Mouse (Mus musculus) heart, embryonic 16.5 days (tissue): Measurements from ENCODE around the gene Arpc5l. TPM values are rescaled to one million over a fixed set of nuclear protein-coding genes. Genes with fewer than 3 reads are reported as not detected.
"Not testable (repeated sequence)": the region's sequence is repeated elsewhere in the genome, so short reads cannot be mapped to it uniquely, and the experiment has no call there.

Experiments
- ATAC-seq: fragments of 200-750 bp; cut with Nextera tagmentation; replicated peaks from 2 replicates; pipeline ENCODE4 v1.8.0; 2017; ENCODE audit warnings: moderate number of reproducible peaks; ENCODE audit not compliant: insufficient read depth, low FRiP score; ENCODE audit errors: extremely low read depth
- H3K27ac ChIP-seq: fragments of 300-500 bp; sonication (generic); 2 replicates; pipeline ENCODE4 v1.5.1; 2014; ENCODE audit warnings: mild to moderate bottlenecking, low read length, control low read depth, moderate library complexity
- H3K27me3 ChIP-seq: fragments of 300-500 bp; sonication (generic); 2 replicates; pipeline ENCODE4 v1.6.1; 2014; ENCODE audit warnings: low read length, mixed read lengths; ENCODE audit not compliant: control insufficient read depth, insufficient read depth
- H3K36me3 ChIP-seq: fragments of 300-500 bp; sonication (generic); 2 replicates; pipeline ENCODE4 v1.6.1; 2014; ENCODE audit not compliant: control insufficient read depth, insufficient read depth
- H3K4me1 ChIP-seq: fragments of 300-500 bp; sonication (generic); 2 replicates; pipeline ENCODE4 v1.6.1; 2014; ENCODE audit warnings: low read length, mixed read lengths; ENCODE audit not compliant: control insufficient read depth, insufficient read depth
- H3K4me2 ChIP-seq: fragments of 300-500 bp; sonication (generic); 2 replicates; pipeline ENCODE4 v1.6.1; 2014; ENCODE audit warnings: low read depth, mild to moderate bottlenecking, control low read depth, low read length
- H3K4me3 ChIP-seq: fragments of 300-500 bp; sonication (generic); 2 replicates; pipeline ENCODE4 v1.5.1; 2014; ENCODE audit warnings: mild to moderate bottlenecking, control low read depth, low read length
- H3K9ac ChIP-seq: fragments of 300-500 bp; sonication (generic); 2 replicates; pipeline ENCODE4 v1.6.1; 2014; ENCODE audit warnings: low read length, control low read depth
- H3K9me3 ChIP-seq: fragments of 300-500 bp; sonication (generic); replicated peaks from 2 replicates; pipeline ENCODE4 v1.6.1; 2016; ENCODE audit warnings: low read length; ENCODE audit not compliant: control insufficient read depth
- WGBS: fragments of 180-500 bp; shearing (Covaris S2); extraction: QIAGEN DNeasy Blood & Tissue Kit; methylation state at CpG from one replicate; pipeline ENCODE4 v1.1.7; 2014; 5-methylcytosine and 5-hydroxymethylcytosine counted together
- polyA plus RNA-seq: library from polyadenylated mRNA; unstranded; fragments of >200 nt; fragmentation: Nextera tagmentation; extraction: Ambion mirVana; gene quantifications from 2 replicates; pipeline ENCODE4 v1.2.1, GENCODE M21; 2015

The Arpc5l gene
- polyA plus RNA-seq, 1 experiment from 2014 or later = 83.3 TPM

- Histone ChIP-seq H3K4me2 (peak within 1 kb of the TSS; percentile 99), H3K36me3 (peaks cover 33% of the 10 kb centered on the region), H3K27ac (peak within 1 kb of the TSS; percentile 78), H3K9me3 (no peaks in the 10 kb centered on the region), H3K4me3 (peak within 1 kb of the TSS; percentile 83), H3K4me1 (peaks cover 36% of the 10 kb centered on the region), H3K27me3 (no peaks in the 10 kb centered on the region), H3K9ac (peak within 1 kb of the TSS; percentile 83)
- WGBS = 13% methylated on average over 15 of the region's 15 CpGs
- no peak for ATAC-seq
Observed at GRCm38 (mm10) chr2:39005574-39006079, 479 bp downstream of the Arpc5l start, which contains the start of gene Rpl35. Rpl35 (minus strand) TSS chr2:39005624.

GRCm38 (mm10) chr2:39006149-39006730 lies 1.1 kb downstream of the Arpc5l start:
- 91% methylated on average over 14 of the region's 14 CpGs for WGBS
- no peak for ATAC-seq
- peak overlapping the region; percentile 70 for H3K4me2 ChIP-seq
- H3K9ac ChIP-seq = peak overlapping the region; percentile 83; the same call in 1 of the 2 replicates
- peaks cover 40% of the 10 kb centered on the region for H3K4me1 ChIP-seq
- H3K27me3 ChIP-seq = no peaks in the 10 kb centered on the region
- no peaks in the 10 kb centered on the region for H3K9me3 ChIP-seq
- H3K4me3 ChIP-seq = peak overlapping the region; percentile 83
- H3K36me3 ChIP-seq = peaks cover 27% of the 10 kb centered on the region
- no peak overlapping the region for H3K27ac ChIP-seq

DNA sequence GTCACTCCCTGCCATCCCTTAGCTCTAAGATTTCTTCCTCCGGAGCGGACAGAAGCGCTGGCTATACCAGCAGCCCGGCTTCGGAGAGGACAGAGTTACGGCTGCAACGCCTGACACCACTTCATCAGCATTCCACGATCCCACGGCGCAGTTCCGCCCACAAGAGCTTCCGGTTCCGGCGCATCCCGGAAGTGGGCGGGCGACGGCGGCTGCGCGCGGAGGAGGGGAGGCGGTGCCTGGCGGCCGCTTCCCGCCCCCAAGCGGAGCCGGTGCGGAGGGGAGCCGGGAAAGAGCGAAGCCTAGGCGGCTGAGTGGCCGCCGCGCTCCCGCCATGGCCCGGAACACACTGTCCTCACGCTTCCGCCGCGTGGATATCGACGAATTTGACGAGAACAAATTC lies 2.7 kb downstream of the Arpc5l start:
- no peaks in the 10 kb centered on the region for H3K9me3 ChIP-seq
- peaks cover 12% of the 10 kb centered on the region for H3K36me3 ChIP-seq
- H3K27me3 ChIP-seq = no peaks in the 10 kb centered on the region
- H3K4me3 ChIP-seq = peak overlapping the region; percentile 73
- peak overlapping the region; percentile 97 for H3K27ac ChIP-seq
- peak overlapping the region; percentile 97 for H3K9ac ChIP-seq
- H3K4me2 ChIP-seq = peak overlapping the region; percentile 90
- under 1% methylated on average over 44 of the region's 44 CpGs for WGBS
- peaks cover 44% of the 10 kb centered on the region for H3K4me1 ChIP-seq
- ATAC-seq = peak; percentile 84

- Histone ChIP-seq H3K27ac (peak overlapping the region; percentile 97), H3K27me3 (no peaks in the 10 kb centered on the region), H3K4me3 (peak overlapping the region; percentile 73), H3K36me3 (peaks cover 8% of the 10 kb centered on the region), H3K9ac (peak overlapping the region; percentile 97), H3K4me1 (peaks cover 39% of the 10 kb centered on the region), H3K9me3 (no peaks in the 10 kb centered on the region), H3K4me2 (peak overlapping the region; percentile 90)
- peak; percentile 38 for ATAC-seq
- WGBS = under 1% methylated on average over 25 of the region's 25 CpGs
Observed at GRCm38 (mm10) chr2:39008350-39008851, 3.3 kb downstream of the Arpc5l start.

DNA sequence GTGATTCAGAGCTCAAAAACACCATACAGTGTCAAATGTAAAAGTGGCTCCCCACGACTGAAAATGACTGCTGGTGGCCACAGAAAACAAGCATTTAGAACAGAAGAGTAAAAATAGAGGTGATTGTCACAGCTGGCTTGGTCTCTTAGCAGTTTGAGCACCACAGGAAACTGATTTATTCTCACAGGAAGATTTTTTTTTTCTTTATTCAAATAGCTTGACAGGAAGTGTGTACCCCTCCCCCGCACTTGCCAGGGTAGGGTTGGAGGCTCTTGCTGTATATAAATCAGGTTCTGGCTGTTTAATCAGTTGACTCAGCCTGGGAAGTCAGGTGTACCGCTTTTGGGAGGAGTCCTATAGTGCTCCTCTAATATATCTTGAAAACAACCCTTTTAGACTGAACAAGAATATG lies 3.8 kb downstream of the Arpc5l start:
- Histone ChIP-seq H3K27ac (peak overlapping the region; percentile 97), H3K36me3 (peaks cover 7% of the 10 kb centered on the region; the same call in 1 of the 2 replicates), H3K9me3 (no peaks in the 10 kb centered on the region), H3K4me2 (peak overlapping the region; percentile 90), H3K4me3 (peak overlapping the region; percentile 73), H3K27me3 (no peaks in the 10 kb centered on the region), H3K4me1 (peaks cover 33% of the 10 kb centered on the region), H3K9ac (peak overlapping the region; percentile 97)
- 18% methylated on average over 3 of the region's 3 CpGs for WGBS
- ATAC-seq = no peak

DNA sequence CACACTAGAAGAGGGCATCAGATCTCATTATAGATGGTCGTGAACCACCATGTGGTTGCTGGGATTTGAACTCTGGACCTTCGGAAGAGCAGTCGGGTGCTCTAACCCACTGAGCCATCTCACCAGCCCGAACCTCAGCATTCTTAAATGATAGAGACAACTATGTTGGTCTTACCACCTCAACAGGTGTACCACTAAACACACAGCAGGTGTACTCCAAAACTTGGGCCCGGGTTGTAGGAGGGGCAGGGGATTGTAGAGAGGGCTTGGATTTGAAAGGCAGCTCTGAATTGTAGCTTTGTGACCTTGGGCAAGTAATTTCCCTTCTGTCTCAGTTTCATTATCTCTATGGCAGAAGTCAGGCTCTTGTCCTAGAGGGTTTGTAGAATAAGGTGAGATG lies 5.0 kb downstream of the Arpc5l start:
- H3K27me3 ChIP-seq = not testable (repeated sequence)

GRCm38 (mm10) chr2:39011264-39011663 lies 6.1 kb downstream of the Arpc5l start:
- Histone ChIP-seq H3K9me3 (no peaks in the 10 kb centered on the region), H3K36me3 (peaks cover 26% of the 10 kb centered on the region), H3K4me3 (no peak overlapping the region), H3K27ac (no peak overlapping the region), H3K9ac (no peak overlapping the region), H3K4me1 (peaks cover 25% of the 10 kb centered on the region), H3K27me3 (no peaks in the 10 kb centered on the region), H3K4me2 (no peak overlapping the region)
- ATAC-seq = no peak

More for the DNA sequence above, 5.0 kb downstream of the Arpc5l start:
- H3K9ac ChIP-seq, H3K4me3 ChIP-seq, H3K4me2 ChIP-seq, ATAC-seq, H3K9me3 ChIP-seq, H3K27ac ChIP-seq: not testable (repeated sequence)
- Histone ChIP-seq H3K36me3 (peaks cover 15% of the 10 kb centered on the region), H3K4me1 (peaks cover 30% of the 10 kb centered on the region)
- 95% methylated on average over 5 of the region's 5 CpGs for whole genome bisulfite sequencing

DNA sequence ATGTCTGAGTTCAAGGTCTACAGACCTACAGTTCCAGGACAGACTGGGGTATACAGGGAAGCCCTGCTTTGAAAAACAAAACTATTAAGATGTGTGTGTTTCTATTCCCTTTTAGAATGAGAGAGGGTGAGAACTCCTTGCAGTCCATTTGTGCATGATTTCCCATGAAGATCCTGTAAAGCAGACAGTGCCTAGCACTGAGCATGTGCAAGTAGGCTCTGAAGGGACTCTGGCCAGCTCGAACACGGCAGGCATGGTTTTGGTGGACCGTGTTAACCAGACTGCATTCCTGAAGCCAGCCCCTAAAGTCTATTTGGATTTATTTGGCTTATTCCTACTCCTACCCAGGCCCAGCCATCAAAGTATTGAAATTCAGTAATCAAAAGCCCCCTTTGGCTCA lies 6.8 kb downstream of the Arpc5l start:
- ATAC-seq = no peak
- peaks cover 32% of the 10 kb centered on the region for H3K36me3 ChIP-seq
- H3K9me3 ChIP-seq = no peaks in the 10 kb centered on the region
- 78% methylated on average over 3 of the region's 3 CpGs for WGBS
- H3K4me1 ChIP-seq = peaks cover 24% of the 10 kb centered on the region
- H3K4me3 ChIP-seq = no peak overlapping the region
- H3K27ac ChIP-seq = no peak overlapping the region
- no peak overlapping the region for H3K9ac ChIP-seq
- no peak overlapping the region for H3K4me2 ChIP-seq
- H3K27me3 ChIP-seq = no peaks in the 10 kb centered on the region

- Histone ChIP-seq H3K27ac (no peak overlapping the region), H3K36me3 (peaks cover 35% of the 10 kb centered on the region)
Observed at GRCm38 (mm10) chr2:39012768-39013279, 7.7 kb downstream of the Arpc5l start.

More at GRCm38 (mm10) chr2:39012768-39013279, 7.7 kb downstream of the Arpc5l start:
- Histone ChIP-seq H3K4me2 (no peak overlapping the region), H3K4me1 (peaks cover 21% of the 10 kb centered on the region), H3K4me3 (no peak overlapping the region), H3K9me3 (no peaks in the 10 kb centered on the region), H3K9ac (no peak overlapping the region), H3K27me3 (no peaks in the 10 kb centered on the region)
- WGBS = 82% methylated on average over 7 of the region's 7 CpGs
- ATAC-seq = no peak
